26 mouse cellular contexts compared by ENCODE assay signal in genomic region chr10:93359339-93359863, GRCm38 (mm10).
"Had no signal": no experiment of that assay in that cellular context is flagged by ENCODE, and none has a peak within 500 bp of the region (broad histone marks: within the 10 kb centered on the region; RNA-seq: fewer than 3 reads in every experiment).

No protein-coding gene starts in this region.

- H3K4me2 ChIP-seq: heart, embryonic 12.5 days; hindbrain, embryonic 12.5 days; hindbrain, embryonic 14.5 days; kidney, embryonic 15.5 days; limb, embryonic 12.5 days; liver, embryonic 11.5 days had no signal

- H3K9me3 ChIP-seq: heart, embryonic 10.5 days; heart, embryonic 12.5 days; hindbrain, embryonic 10.5 days; hindbrain, embryonic 12.5 days; kidney, embryonic 15.5 days; limb, embryonic 10.5 days; limb, embryonic 12.5 days had no signal

- H3K27ac ChIP-seq: heart, adult 2 months; heart, embryonic 10.5 days; hindbrain, embryonic 10.5 days; hindbrain, embryonic 12.5 days; hindbrain, embryonic 14.5 days; kidney, postnatal 0 days; limb, embryonic 10.5 days; limb, embryonic 12.5 days had no signal

- H3K4me1 ChIP-seq: hindbrain, embryonic 12.5 days; limb, embryonic 12.5 days had no signal

- H3K27me3 ChIP-seq: heart, embryonic 12.5 days; hindbrain, embryonic 12.5 days; kidney, embryonic 15.5 days; limb, embryonic 12.5 days had no signal

- ATAC-seq: hindbrain, embryonic 16.5 days; intestine, embryonic 16.5 days had no signal

- DNase-seq: gastrocnemius, postnatal 14 days; gastrocnemius, postnatal 36 days; heart, adult 11 months; heart, adult 2 months; heart, postnatal 10 days; heart, postnatal 4 days; kidney, adult 11 months; kidney, adult 2 months; kidney, adult 9 months; kidney, postnatal 14 days; kidney, postnatal 36 days; layer of hippocampus, adult 9-11 months; layer of hippocampus, postnatal 36 days; liver had no signal

- H3K36me3 ChIP-seq: heart, embryonic 10.5 days; heart, embryonic 12.5 days; hindbrain, embryonic 10.5 days; hindbrain, embryonic 12.5 days; kidney, embryonic 15.5 days; limb, embryonic 10.5 days; limb, embryonic 12.5 days had no signal

- H3K4me3 ChIP-seq: heart, adult 2 months; heart, embryonic 10.5 days; heart, embryonic 12.5 days; hindbrain, embryonic 10.5 days; hindbrain, embryonic 12.5 days; kidney, embryonic 15.5 days; limb, embryonic 10.5 days; limb, embryonic 12.5 days had no signal

- H3K9ac ChIP-seq: heart, embryonic 12.5 days; hindbrain, embryonic 12.5 days; hindbrain, embryonic 14.5 days; kidney, embryonic 15.5 days; limb, embryonic 12.5 days had no signal
